Mouse (Mus musculus): Measurements from ENCODE around the gene Olfr1351. TPM values are rescaled to one million over a fixed set of nuclear protein-coding genes. Genes with fewer than 3 reads are reported as not detected.

The Olfr1351 gene
- not detected for polyA plus RNA-seq (2017; shearing (Covaris generic))

GRCm38 (mm10) chr10:79012172-79012571 lies at the start of gene Olfr1351:
TSS of gene Olfr1351 (plus strand) at chr10:79012472.

DNA sequence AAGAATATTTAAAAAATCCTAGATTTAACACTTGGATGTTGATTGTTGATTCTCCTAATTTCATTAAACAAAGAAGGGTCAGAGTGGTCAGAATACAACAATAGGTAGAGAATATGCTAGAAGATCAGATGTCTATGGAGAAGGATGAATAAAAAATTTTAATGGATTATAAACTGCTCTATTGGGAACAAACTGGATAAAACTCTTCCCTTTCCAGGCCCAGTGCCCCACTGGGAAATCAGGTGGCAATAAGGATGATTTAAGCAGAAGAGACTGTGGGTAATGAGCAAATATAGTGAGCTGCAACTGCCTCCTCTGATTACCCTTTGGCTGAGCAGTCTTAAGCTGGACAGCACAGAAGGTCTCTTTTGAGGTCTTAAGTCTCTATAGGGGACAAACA lies 49.3 kb upstream of the Olfr1351 start, which contains the start of gene Olfr1353:
Olfr1353 (plus strand) TSS at position 301 of the 400 bp plus-strand sequence.

GRCm38 (mm10) chr10:78980750-78981149 lies 31.5 kb upstream of the Olfr1351 start, which contains the start of gene Olfr1352:
TSS of gene Olfr1352 (plus strand) at chr10:78981050.

DNA sequence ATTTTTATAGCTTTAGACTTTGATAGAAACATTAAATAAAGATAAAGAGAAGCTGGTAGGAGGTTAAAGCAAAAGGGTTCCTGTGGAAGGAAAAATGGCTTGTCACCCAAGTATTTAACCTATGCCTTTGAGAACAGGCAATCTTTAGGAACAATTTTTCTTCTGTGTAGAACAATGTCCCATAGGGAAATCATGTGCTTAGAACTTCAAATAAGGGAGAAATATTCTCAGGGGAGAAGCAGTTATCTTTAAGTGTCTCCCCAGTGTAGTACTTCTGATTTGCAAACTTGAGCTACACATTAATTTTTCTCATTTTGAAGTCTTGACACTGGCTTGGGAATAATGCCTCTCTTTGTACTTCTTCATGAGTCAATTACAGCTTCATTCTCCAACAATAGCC lies 16.2 kb downstream of the Olfr1351 start, which contains the start of gene Olfr57:
Olfr57 (plus strand) TSS at position 301 of the 400 bp plus-strand sequence.

Other genes starting within 250 kb of the Olfr1351 start
- gene Slc1a6, start 232.0 kb upstream of the Olfr1351 start, polyA plus RNA-seq (2017; shearing (Covaris generic)) = not detected
- not detected for gene Olfr1356, start 160.3 kb upstream of the Olfr1351 start, polyA plus RNA-seq (2017; shearing (Covaris generic))
- gene Olfr1355, start 136.9 kb upstream of the Olfr1351 start, polyA plus RNA-seq (2017; shearing (Covaris generic)) = not detected
- gene Olfr1354, start 99.3 kb upstream of the Olfr1351 start, polyA plus RNA-seq (2017; shearing (Covaris generic)) = not detected
- gene Olfr8, start 61.8 kb upstream of the Olfr1351 start, polyA plus RNA-seq (2017; shearing (Covaris generic)) = not detected
- gene Olfr1353, start 49.2 kb upstream of the Olfr1351 start, polyA plus RNA-seq (2017; shearing (Covaris generic)) = not detected
- not detected for gene Olfr1352, start 31.4 kb upstream of the Olfr1351 start, polyA plus RNA-seq (2017; shearing (Covaris generic))
- not detected for gene Olfr57, start 16.3 kb downstream of the Olfr1351 start, polyA plus RNA-seq (2017; shearing (Covaris generic))
- 15.9 TPM for gene 2610008E11Rik, start 85.1 kb downstream of the Olfr1351 start, polyA plus RNA-seq (2017; shearing (Covaris generic))
- not detected for gene Vmn2r80, start 136.3 kb downstream of the Olfr1351 start, polyA plus RNA-seq (2017; shearing (Covaris generic))
- gene Vmn2r81, start 235.2 kb downstream of the Olfr1351 start, polyA plus RNA-seq (2017; shearing (Covaris generic)) = not detected

All from naive thymus-derived CD4-positive, alpha-beta T cell, adult 5 months (primary cell).